Mouse (Mus musculus) liver, embryonic 14.5 days (tissue): ENCODE results near the gene Cuedc1.

Source experiments
- CTCF ChIP-seq: IDR thresholded peaks from 2 replicates; pipeline ENCODE4 v1.5.1; 2016; ENCODE audit warnings: antibody characterized with exemption, low read depth, control low read depth
- EP300 ChIP-seq: IDR thresholded peaks from 2 replicates; pipeline ENCODE4 v1.6.1; 2016; ENCODE audit warnings: antibody characterized with exemption, low read depth

DNA sequence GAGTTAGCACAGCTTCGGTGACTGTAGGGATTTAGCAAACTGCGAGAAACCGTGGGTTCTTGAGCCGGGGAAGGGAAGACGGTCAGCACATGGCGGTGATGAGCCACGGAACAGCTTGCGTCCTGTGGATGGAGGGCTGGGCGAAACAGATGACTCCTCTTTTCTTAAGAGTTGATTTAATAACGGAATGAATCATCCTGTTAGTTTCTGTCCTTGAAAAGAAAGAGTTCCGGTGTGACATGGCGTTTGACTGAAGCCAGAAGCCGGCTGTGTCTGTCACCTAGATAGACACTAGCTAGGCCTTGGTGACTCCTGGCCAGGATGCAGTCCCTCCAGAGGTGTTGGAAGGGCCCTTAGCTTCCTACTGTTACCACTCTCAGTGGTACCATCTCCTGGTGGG, 14.2 kb downstream of the Cuedc1 start:
- TF ChIP-seq CTCF (no peak), EP300 (no peak)
